Mouse (Mus musculus) midbrain, embryonic 13.5 days (tissue): Measurements from ENCODE around the gene Tyw1. TPM values are rescaled to one million over a fixed set of nuclear protein-coding genes. Genes with fewer than 3 reads are reported as not detected.

Experiments
- ATAC-seq: fragments of 200-750 bp; cut with Nextera tagmentation; 2 replicates; pipeline ENCODE4 v1.8.0; 2017; ENCODE audit warnings: mild to moderate bottlenecking, moderate TSS enrichment, moderate library complexity
- H3K27ac ChIP-seq: fragments of 300-500 bp; sonication (generic); 2 replicates; pipeline ENCODE4 v1.5.1; 2015; ENCODE audit warnings: inconsistent platforms, mild to moderate bottlenecking, moderate library complexity
- H3K27me3 ChIP-seq: fragments of 300-500 bp; sonication (generic); 2 replicates; pipeline ENCODE4 v1.6.1; 2015; ENCODE audit warnings: mild to moderate bottlenecking, inconsistent platforms
- H3K36me3 ChIP-seq: fragments of 300-500 bp; sonication (generic); 2 replicates; pipeline ENCODE4 v1.6.1; 2015; ENCODE audit warnings: mild to moderate bottlenecking, inconsistent platforms
- H3K4me1 ChIP-seq: fragments of 300-500 bp; sonication (generic); replicated peaks from 2 replicates; pipeline ENCODE4 v1.6.1; 2015; ENCODE audit warnings: inconsistent platforms
- H3K4me2 ChIP-seq: fragments of 300-500 bp; sonication (generic); replicated peaks from 2 replicates; pipeline ENCODE4 v1.6.1; 2015; ENCODE audit warnings: moderate library complexity, mild to moderate bottlenecking, inconsistent platforms
- H3K4me3 ChIP-seq: fragments of 300-500 bp; sonication (generic); replicated peaks from 2 replicates; pipeline ENCODE4 v1.5.1; 2015; ENCODE audit warnings: mild to moderate bottlenecking, inconsistent platforms
- H3K9ac ChIP-seq: fragments of 300-500 bp; sonication (generic); replicated peaks from 2 replicates; pipeline ENCODE4 v1.6.1; 2015; ENCODE audit warnings: mild to moderate bottlenecking, inconsistent platforms
- H3K9me3 ChIP-seq: fragments of 300-500 bp; sonication (generic); 2 replicates; pipeline ENCODE4 v1.6.1; 2016; ENCODE audit warnings: mild to moderate bottlenecking, inconsistent platforms
- WGBS: fragments of 180-500 bp; shearing (Covaris S2); methylation state at CpG from one replicate; pipeline ENCODE4 v1.1.7; 2015; 5-methylcytosine and 5-hydroxymethylcytosine counted together
- polyA plus RNA-seq: library from polyadenylated mRNA; unstranded; fragments of >200 nt; fragmentation: Nextera tagmentation; extraction: Ambion mirVana; gene quantifications from 2 replicates; pipeline ENCODE4 v1.2.1, GENCODE M21; 2015

Gene Tyw1
- polyA plus RNA-seq, 1 experiment from 2014 or later = 25.4 TPM

DNA sequence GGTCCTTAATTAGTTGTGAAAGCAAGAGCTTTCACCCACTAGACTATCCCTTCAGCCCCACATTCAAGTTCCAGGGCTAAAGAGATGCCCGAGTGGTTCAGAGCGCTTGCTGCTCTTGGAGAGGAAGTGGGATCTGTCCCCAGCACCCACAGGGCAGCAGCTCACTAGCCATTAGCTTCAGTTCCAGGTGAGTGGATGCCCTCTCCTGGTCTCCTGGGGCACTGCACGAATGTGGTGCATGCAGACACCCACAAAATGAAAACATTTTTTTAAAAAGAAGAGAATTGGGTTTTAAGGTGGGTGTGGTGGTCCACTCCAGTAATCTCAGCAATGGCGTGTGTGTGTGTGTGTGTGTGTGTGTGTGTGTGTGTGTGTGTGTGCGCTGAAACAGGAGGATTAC lies 40.7 kb downstream of the Tyw1 start:
- no peaks in the 10 kb centered on the region for H3K27me3 ChIP-seq
- no peaks in the 10 kb centered on the region for H3K4me1 ChIP-seq
- no peak overlapping the region for H3K4me2 ChIP-seq
- ATAC-seq = no peak
- WGBS = 85% methylated on average over 5 of the region's 5 CpGs
- H3K36me3 ChIP-seq = peaks cover 58% of the 10 kb centered on the region
- H3K27ac ChIP-seq = no peak overlapping the region
- H3K9me3 ChIP-seq = no peaks in the 10 kb centered on the region
- no peak overlapping the region for H3K9ac ChIP-seq
- H3K4me3 ChIP-seq = no peak overlapping the region

DNA sequence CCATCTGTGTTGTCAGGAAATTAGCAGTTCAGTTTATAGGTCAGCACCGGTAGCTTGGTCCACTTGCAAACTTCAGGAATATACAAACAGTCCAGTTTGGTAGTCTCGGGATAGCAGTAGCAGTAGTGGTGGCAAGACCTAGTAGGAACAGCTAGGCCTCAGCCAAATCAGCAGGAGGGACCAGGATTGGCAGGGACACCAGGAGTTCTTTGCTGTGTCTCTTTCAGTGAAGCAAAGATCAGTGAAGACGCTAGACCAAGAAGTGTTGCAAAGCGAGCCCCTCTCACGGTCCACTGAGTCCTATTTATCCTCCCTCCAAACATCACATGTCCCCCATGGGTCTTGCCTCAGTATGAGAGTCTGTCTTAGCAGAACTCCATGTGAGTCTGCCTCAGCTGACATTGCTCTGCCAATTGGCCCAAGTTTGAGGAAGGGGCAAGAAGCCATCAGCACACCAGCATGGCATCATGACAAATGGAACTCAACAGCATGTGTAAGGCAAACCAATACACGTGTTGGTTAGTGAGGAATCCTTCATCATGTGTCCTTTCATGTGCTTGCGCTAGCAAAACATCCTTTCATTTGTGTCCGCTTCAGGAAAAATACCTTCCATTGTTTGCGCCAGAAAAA lies 43.5 kb downstream of the Tyw1 start:
- H3K4me1 ChIP-seq = no peaks in the 10 kb centered on the region
- H3K27me3 ChIP-seq = no peaks in the 10 kb centered on the region
- H3K9ac ChIP-seq = no peak overlapping the region
- H3K9me3 ChIP-seq = no peaks in the 10 kb centered on the region
- ATAC-seq = no peak
- H3K27ac ChIP-seq = no peak overlapping the region
- H3K4me2 ChIP-seq = no peak overlapping the region
- WGBS = 89% methylated on average over 9 of the region's 9 CpGs
- no peak overlapping the region for H3K4me3 ChIP-seq
- H3K36me3 ChIP-seq = peaks cover 71% of the 10 kb centered on the region

DNA sequence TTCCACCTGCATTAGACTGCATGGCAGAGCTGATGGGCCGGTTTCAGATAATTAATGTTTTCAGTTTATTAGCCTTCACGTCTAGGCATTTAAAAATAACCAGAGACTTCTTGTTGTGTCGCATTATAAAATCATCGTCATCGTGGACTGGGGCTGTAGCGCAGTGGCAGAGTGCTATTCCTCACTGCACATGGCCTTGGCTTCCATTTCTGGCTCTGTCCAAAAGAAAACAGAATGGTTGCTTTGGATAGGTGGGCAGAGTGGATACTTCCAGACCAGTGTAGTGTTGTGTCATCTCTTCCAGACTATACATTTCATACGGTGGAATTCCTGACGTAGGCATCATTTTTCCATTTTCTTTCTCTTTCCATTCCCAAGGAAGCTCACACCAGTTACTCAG lies 44.1 kb downstream of the Tyw1 start:
- H3K4me3 ChIP-seq = no peak overlapping the region
- H3K4me2 ChIP-seq = no peak overlapping the region
- no peaks in the 10 kb centered on the region for H3K27me3 ChIP-seq
- ATAC-seq = no peak
- H3K27ac ChIP-seq = no peak overlapping the region
- H3K4me1 ChIP-seq = no peaks in the 10 kb centered on the region
- H3K9ac ChIP-seq = no peak overlapping the region
- peaks cover 76% of the 10 kb centered on the region for H3K36me3 ChIP-seq
- 96% methylated on average over 8 of the region's 8 CpGs for WGBS
- H3K9me3 ChIP-seq = no peaks in the 10 kb centered on the region

DNA sequence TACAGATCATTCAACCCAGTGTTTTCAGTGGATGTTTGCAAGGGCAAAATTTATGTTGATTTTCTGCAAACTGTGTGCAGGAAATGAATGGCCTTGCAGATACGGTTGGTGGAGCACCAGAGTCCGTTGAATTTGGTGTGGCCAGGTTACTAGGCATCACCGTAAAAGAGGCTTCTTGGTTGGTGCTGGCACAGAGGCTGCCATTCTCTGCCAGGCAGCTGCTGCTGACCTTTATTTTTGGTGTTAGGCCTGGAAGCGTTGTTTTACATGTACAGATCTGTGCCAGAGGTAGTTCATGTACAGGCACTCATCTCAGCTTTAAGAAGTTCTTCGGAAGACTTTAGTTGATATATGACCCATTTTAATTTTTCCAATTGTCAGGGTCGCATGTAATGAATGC lies 48.2 kb downstream of the Tyw1 start:
- Histone ChIP-seq H3K27me3 (no peaks in the 10 kb centered on the region), H3K9ac (no peak overlapping the region), H3K36me3 (peaks cover 70% of the 10 kb centered on the region), H3K4me3 (no peak overlapping the region), H3K4me2 (no peak overlapping the region), H3K4me1 (no peaks in the 10 kb centered on the region), H3K9me3 (no peaks in the 10 kb centered on the region), H3K27ac (no peak overlapping the region)
- ATAC-seq = no peak
- 94% methylated on average over 6 of the region's 6 CpGs for WGBS

DNA sequence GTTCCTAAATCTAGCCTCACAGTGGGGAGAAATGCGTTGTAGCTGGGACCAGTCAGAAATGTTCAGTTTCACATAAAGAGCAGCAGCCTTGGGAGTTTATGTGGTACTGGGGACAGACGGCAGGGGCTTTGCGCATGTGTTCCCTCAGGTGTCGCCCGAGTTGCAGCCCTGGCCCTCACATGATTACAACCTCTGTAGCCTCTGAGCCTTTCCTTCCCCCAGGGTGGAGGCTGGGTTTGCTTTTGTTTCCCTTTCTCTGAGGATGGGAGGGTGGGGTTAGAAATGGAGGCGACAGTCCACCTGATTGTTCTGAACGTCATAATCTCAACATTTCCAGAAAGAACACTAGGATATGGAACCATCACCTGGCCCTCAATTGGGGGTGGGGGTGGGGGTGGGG lies 52.5 kb downstream of the Tyw1 start:
- Histone ChIP-seq H3K27me3 (no peaks in the 10 kb centered on the region), H3K4me1 (no peaks in the 10 kb centered on the region), H3K4me3 (no peak overlapping the region), H3K9me3 (no peaks in the 10 kb centered on the region), H3K9ac (no peak overlapping the region), H3K27ac (no peak overlapping the region), H3K36me3 (peaks cover 45% of the 10 kb centered on the region), H3K4me2 (no peak overlapping the region)
- no peak for ATAC-seq
- 81% methylated on average over 7 of the region's 7 CpGs for WGBS

DNA sequence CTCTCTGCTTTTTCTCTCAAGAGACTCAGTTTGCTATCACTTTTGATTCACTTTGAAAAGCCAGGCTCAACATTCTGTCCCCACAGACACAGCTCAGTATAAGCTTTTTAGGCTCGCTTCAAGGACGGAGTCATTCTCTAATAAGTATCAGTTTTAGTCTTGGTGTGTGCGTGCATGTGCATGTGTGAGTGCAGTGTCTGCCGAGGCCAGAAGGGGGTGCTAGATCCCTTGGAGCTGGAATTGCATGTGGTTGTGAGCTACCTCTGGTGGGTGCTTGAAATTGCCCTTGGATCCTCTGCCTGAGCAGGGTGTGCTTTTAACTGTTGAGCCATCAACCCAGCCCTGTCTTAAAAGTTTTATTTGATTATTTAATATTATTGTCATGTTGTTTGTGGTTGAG lies 54.7 kb downstream of the Tyw1 start:
- no peak for ATAC-seq
- peaks cover 27% of the 10 kb centered on the region for H3K36me3 ChIP-seq
- 98% methylated on average over 4 of the region's 4 CpGs for WGBS

DNA sequence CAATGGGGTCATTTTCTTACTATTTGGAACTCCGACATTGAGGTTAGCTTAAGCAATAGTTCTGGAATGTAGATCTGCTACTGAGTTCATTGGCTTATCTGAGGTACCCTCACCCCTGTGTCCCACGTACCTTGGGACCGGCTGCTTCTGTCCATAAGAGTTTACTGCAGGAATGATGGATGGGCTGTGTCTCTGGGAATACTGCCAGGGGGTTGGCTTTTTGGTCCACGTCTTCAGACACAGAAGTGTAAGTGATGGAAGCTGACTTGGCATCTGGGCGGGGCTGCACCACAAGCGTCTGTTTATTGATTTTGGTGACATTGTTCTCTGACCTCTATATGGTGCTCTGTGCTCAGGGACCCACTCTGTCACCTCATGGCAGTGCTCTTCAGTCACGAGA lies 55.4 kb downstream of the Tyw1 start:
- H3K4me3 ChIP-seq = no peak overlapping the region
- H3K9ac ChIP-seq = no peak overlapping the region
- H3K27ac ChIP-seq = no peak overlapping the region
- no peaks in the 10 kb centered on the region for H3K9me3 ChIP-seq
- ATAC-seq = no peak
- no peaks in the 10 kb centered on the region for H3K27me3 ChIP-seq
- WGBS = 90% methylated on average over 7 of the region's 7 CpGs
- no peak overlapping the region for H3K4me2 ChIP-seq
- no peaks in the 10 kb centered on the region for H3K4me1 ChIP-seq
- H3K36me3 ChIP-seq = peaks cover 22% of the 10 kb centered on the region

More for the DNA sequence above, 54.7 kb downstream of the Tyw1 start:
- Histone ChIP-seq H3K9me3 (no peaks in the 10 kb centered on the region), H3K4me2 (no peak overlapping the region), H3K9ac (no peak overlapping the region), H3K27me3 (no peaks in the 10 kb centered on the region), H3K27ac (no peak overlapping the region), H3K4me1 (no peaks in the 10 kb centered on the region), H3K4me3 (no peak overlapping the region)

DNA sequence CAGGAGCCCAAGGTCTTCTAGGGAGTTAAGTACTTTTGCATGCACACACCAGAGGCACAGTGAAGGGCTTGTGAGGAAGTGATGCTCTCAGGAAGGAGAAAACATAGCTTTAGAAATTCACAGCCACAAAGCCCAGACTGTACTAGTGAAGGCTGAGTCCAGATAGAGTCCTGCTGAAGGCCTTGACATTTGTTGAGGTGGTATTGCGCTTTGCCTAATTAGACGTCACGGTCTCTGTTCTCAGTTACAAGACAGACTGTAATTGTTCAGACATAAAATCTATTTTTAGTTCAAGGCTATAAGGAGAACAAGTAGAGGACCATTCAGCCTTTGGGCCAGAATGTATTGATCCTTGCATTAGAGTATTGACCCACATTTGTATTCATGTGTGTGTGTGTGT lies 58.1 kb downstream of the Tyw1 start:
- 93% methylated on average over 3 of the region's 3 CpGs for WGBS
- no peak for ATAC-seq
- Histone ChIP-seq H3K4me3 (no peak overlapping the region), H3K27me3 (no peaks in the 10 kb centered on the region), H3K4me1 (no peaks in the 10 kb centered on the region), H3K9ac (no peak overlapping the region), H3K9me3 (no peaks in the 10 kb centered on the region), H3K4me2 (no peak overlapping the region), H3K27ac (no peak overlapping the region), H3K36me3 (peaks cover 23% of the 10 kb centered on the region)

DNA sequence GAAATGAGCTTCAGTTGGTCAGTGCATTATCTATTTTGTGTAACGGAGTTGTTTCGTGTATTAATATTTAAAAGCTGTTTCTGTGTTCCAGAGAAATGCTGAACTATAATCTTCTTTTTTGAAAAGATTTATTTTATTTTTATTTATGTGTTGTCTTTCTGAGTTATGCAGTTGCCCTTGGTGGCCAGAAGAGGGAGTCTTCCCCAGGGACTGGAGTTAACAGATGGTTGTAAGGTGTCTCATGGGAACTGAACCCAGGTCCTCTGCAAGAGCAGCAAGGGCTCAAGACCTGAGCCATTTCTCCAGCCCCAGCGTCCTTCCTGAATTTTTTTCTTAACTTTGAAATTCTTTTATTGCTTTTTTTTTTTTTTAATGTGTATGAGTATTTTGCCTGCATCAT lies 59.5 kb downstream of the Tyw1 start:
- Histone ChIP-seq H3K27me3 (no peaks in the 10 kb centered on the region), H3K4me3 (no peak overlapping the region), H3K4me2 (no peak overlapping the region), H3K27ac (no peak overlapping the region), H3K9me3 (no peaks in the 10 kb centered on the region), H3K4me1 (no peaks in the 10 kb centered on the region), H3K36me3 (peaks cover 23% of the 10 kb centered on the region), H3K9ac (no peak overlapping the region)
- ATAC-seq = no peak
- WGBS = 98% methylated on average over 3 of the region's 3 CpGs

DNA sequence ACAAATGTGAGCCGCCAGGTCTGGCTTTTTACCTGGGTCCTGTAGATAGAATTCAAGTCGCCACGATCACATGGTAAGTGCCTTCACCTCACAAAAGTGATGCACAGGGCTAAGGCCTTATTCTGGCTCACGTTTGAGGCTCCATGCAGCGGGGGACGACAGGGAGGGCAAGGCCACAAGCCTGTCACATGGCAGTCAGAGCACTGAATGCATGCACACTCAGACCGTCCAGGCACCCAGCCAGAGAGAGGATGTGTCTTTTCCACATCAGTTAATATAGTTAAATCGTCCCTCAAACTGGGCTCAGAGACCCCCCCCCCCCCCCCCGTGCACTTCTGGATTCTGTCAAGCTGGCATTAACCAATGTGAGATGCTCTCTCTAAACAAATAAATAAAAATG lies 60.9 kb downstream of the Tyw1 start:
- Histone ChIP-seq H3K9ac (no peak overlapping the region), H3K9me3 (no peaks in the 10 kb centered on the region), H3K4me3 (no peak overlapping the region), H3K4me1 (no peaks in the 10 kb centered on the region), H3K27me3 (no peaks in the 10 kb centered on the region), H3K36me3 (peaks cover 14% of the 10 kb centered on the region), H3K4me2 (no peak overlapping the region), H3K27ac (no peak overlapping the region)
- WGBS = 94% methylated on average over 9 of the region's 9 CpGs
- ATAC-seq = no peak

DNA sequence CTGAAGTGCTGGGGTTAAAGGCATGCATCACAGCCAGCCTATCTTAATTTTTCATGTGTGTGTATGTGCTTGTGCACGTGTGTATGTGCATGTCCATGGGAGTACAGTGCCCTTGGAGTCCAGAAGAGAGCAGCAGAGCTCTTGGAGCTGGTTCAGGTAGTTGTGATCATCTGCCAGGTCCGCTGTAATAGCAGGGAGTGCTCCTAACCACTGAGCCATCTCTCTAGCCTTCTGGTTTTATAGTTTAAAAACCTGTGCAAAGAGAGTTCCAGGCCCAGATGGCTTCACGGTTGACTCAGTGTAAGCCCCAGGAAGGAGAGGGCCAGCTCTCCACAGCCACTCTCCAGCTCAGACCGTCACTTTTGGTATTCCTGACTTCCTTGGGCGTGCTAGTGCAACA lies 64.4 kb downstream of the Tyw1 start:
- no peak overlapping the region for H3K4me2 ChIP-seq
- peaks cover 6% of the 10 kb centered on the region; the same call in 1 of the 2 replicates for H3K9me3 ChIP-seq
- 94% methylated on average over 5 of the region's 5 CpGs for WGBS
- no peak overlapping the region for H3K4me3 ChIP-seq
- no peak for ATAC-seq
- no peak overlapping the region for H3K27ac ChIP-seq
- H3K36me3 ChIP-seq = peaks cover 12% of the 10 kb centered on the region
- no peaks in the 10 kb centered on the region for H3K27me3 ChIP-seq
- H3K9ac ChIP-seq = no peak overlapping the region
- no peaks in the 10 kb centered on the region for H3K4me1 ChIP-seq

DNA sequence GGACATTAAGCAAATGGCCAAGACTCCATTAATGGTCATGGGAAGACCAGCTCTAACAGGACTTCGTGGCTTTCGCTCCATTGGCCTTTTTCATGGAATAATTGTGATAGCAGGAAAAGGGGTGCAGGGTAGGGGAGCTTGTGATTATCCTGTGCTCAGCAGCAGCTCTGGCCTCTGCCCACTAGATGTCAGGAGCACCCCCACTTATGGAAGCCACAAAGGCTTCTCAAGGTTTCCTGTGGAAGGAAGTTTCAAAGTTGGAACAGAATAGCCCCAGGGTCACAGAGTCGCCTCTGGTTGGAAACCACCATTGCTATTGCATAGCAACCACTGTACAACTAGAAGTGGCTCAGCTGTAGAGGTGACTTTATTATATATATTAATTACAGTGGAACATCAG lies 65.1 kb downstream of the Tyw1 start:
- H3K4me3 ChIP-seq = no peak overlapping the region
- WGBS = 91% methylated on average over 3 of the region's 3 CpGs
- no peak overlapping the region for H3K9ac ChIP-seq
- no peak overlapping the region for H3K27ac ChIP-seq
- no peaks in the 10 kb centered on the region for H3K27me3 ChIP-seq
- no peak overlapping the region for H3K4me2 ChIP-seq
- peaks cover 16% of the 10 kb centered on the region for H3K36me3 ChIP-seq
- no peaks in the 10 kb centered on the region for H3K4me1 ChIP-seq
- H3K9me3 ChIP-seq = peaks cover 6% of the 10 kb centered on the region; the same call in 1 of the 2 replicates
- no peak for ATAC-seq

DNA sequence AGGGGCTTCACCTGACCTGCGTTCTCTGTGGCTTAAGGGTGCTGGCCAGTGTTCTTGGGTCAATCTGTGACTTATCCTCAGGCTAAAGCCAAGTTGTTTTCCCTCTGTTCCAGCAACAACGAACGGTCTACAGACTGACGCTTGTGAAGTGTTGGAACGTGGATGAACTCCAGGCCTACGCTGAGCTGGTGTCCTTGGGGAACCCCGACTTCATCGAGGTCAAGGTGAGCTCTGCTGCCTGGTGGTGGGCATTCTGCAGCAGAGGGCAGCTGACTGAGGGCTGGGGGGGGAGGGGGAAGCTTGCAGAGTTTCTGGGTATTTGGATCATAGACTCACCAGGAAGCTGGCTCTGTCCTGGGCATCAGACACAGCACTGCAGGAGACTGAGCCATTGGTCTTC lies 70.1 kb downstream of the Tyw1 start:
- WGBS = 99% methylated on average over 8 of the region's 8 CpGs
- no peak for ATAC-seq
- Histone ChIP-seq H3K4me2 (no peak overlapping the region), H3K27me3 (no peaks in the 10 kb centered on the region), H3K27ac (no peak overlapping the region), H3K9ac (no peak overlapping the region), H3K4me1 (no peaks in the 10 kb centered on the region), H3K36me3 (peaks cover 32% of the 10 kb centered on the region), H3K9me3 (peaks cover 6% of the 10 kb centered on the region; the same call in 1 of the 2 replicates), H3K4me3 (no peak overlapping the region)
